Mouse (Mus musculus): Measurements from ENCODE around the gene Ccdc3.
"Not testable (repeated sequence)": the region's sequence is repeated elsewhere in the genome, so short reads cannot be mapped to it uniquely, and the experiment has no call there.

Ccdc3 gene

DNA sequence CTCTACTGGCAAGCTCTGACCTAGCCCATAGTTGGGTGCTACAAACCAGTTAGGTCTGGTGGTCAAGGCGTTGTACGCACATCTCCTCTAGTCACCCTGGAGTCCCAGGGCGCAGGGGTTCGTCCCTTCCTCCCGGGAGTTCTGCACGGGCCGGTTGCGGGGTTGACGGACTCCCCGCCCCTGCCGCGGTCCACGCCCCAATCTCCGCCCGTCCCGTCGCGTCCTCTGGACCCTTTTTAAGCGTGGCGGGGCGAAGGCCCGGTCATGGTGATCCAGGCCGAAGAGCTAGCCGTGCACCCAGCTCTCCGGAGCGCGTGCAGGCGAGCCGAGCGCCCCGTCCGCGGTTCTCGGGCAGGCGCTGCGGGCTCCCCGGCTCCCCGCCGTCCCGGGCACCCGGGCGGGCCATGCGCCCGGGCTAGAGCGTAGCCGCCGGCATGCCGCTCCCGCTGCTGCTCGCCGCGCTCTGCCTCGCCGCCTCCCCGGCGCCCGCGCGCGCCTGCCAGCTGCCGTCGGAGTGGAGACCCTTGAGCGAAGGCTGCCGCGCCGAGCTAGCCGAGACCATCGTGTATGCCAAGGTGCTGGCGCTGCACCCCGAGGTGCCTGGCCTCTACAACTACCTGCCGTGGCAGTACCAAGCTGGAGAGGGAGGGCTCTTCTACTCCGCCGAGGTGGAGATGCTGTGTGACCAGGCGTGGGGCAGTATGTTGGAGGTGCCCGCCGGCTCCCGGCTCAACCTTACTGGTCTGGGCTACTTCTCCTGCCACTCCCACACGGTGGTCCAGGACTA, at the start of gene Ccdc3:
Gene Ccdc3 (plus strand): TSS at position 277 of the 787 bp plus-strand sequence.
- no peak for DNase-seq (ENCODE audit: low spot score in 2 of 2)

DNA sequence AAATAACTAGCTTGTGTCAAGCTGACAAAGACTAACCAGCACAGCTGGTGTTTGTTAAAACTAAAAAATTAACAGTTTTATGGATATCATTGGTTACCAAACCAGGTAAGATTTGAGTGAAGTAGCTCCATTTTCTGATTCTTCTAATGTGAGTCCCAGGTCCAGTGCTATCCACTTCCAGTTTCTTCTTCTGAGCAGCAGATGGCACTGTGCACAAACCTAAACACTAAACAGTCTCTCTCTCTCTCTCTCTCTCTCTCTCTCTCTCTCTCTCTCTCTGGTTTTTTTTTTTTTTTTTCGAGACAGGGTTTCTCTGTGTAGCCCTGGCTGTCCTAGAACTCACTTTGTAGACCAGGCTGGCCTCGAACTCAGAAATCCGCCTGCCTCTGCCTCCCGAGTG, 47.2 kb upstream of the Ccdc3 start:
- not testable (repeated sequence) for DNase-seq (ENCODE audit: low spot score in 2 of 2)

DNA sequence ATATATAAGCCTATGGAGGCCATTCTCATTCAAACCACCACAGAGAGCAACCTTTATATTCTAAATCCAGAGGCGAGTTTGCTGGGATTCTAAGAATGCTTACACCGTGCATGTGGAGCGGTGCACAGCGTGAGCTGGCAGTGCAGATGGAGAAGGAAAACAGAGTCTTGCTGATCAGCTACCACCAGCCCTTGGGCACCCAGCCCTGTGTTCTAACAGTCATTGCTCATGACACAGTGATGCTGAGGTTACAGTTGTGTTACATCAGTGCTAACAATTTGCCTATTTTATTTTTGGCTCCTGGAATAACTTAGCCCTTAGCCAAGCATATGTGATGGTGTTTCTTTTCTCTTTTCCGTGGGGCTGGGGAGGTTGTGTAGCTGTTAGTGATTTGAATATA, 42.7 kb upstream of the Ccdc3 start:
- DNase-seq (ENCODE audit: low spot score in 2 of 2), result no peak

DNA sequence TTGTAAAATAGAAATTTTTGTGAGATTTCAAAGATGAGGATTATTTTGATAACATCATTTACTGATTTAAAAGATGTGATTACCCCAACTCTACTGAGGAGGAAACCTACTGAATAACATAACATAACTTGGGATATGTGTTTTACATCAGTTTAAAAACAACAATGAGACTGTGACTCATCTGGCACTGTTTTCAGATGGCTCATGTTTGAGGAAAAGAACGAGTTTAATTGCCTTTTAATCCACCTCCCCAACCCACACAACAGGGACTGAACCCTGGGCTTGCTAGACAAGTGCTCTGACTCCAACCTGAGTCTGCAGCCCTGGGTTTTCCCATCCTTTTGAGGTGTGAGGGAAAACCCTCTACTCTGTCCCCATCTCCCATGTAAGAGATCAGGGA, 42.3 kb upstream of the Ccdc3 start:
- DNase-seq (ENCODE audit: low spot score in 2 of 2), result no peak

DNA sequence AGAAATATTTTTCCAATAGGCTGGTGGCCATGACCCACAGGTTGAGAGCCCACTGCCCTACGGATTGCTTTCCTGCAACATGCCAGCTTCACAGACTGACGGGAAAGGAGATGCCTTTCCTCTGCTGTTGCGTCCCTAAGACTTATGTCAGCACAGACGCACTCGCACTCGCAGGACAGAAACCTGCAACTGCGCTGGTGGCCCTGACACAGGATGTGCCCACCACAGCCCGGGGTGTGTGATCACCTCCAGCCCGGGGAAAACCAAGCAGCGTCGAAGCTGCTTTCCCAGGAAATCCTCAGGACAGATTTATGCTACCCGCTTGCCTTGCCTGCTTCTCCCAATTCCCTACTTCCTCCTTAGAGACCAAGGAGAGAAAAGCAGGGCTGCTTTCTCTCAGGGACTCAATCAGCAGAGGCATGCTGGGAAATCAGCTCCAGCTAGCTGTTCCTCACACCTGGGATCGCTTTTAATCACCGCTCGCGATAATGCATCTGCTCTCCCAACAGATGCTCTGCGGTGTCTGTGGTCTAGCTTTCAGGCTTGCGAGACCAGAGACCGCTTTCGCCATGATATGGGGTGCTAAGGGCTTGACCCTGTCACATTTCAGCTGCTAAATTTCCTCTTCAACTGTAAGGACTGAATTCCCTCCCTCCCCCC, 39.7 kb upstream of the Ccdc3 start:
- no peak for DNase-seq (ENCODE audit: low spot score in 2 of 2)

DNA sequence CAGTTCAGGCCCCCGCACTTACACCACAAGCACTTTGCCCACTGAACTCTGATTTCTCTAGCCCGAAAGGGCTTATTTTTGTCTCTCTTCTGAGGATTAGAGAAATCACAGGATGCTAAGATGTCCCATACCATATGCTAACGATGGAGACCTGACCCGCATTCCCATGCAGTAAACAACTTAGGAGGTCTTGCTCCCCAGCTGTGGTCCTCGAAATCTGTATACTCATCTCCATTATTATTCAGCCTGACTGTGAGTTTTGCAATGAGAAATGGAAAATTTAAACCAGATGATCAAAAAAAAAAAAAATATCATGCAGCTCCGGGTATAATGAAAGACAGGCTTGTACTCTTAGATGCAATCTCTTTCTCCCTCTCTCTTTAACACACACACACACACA, 38.4 kb upstream of the Ccdc3 start:
- no peak for DNase-seq (ENCODE audit: low spot score in 2 of 2)

DNA sequence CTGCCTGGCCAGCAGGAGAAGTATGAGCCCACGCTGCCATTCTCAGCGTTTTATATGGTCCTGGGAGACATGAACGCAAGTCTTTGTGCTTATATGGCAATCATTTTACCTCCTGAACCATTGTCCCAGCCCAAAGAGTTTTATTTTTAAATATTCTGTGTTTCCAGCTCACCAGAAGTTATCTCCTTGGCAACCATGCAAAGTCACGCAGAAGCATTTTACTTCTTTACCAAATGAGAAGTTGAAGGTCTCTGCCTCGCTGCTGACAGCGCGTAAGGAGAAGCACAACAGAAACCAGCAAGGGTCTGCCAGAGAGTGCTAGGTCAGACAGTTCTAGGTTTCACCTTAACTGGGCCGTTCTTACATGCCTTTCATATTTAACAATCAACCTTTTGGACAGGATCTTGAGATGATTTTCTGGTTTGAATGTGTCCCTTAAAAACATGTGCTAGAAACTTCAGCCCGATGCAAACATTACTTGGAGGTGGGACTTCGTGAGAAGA, 35.8 kb upstream of the Ccdc3 start:
- DNase-seq (ENCODE audit: low spot score in 2 of 2), result no peak

DNA sequence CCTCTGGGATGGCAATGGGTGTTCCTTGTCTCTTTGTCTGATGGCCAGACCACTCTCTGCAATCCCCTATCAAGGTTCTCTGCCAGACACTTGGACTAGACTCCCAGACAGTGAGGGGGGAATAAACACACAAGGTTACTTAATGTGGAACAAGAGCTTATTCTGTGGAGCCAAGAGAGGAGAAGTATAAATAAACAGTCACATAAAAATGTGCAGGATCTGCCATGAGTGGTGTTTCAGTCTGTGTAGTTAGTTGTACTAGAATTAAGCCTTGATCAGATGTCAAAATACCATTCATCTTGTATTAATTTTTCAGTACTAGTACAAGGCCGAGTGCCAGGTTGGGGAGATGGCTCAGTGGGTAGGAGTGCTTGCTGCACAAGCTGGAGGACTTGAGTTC, 34.7 kb upstream of the Ccdc3 start:
- DNase-seq (ENCODE audit: low spot score in 2 of 2), result no peak

DNA sequence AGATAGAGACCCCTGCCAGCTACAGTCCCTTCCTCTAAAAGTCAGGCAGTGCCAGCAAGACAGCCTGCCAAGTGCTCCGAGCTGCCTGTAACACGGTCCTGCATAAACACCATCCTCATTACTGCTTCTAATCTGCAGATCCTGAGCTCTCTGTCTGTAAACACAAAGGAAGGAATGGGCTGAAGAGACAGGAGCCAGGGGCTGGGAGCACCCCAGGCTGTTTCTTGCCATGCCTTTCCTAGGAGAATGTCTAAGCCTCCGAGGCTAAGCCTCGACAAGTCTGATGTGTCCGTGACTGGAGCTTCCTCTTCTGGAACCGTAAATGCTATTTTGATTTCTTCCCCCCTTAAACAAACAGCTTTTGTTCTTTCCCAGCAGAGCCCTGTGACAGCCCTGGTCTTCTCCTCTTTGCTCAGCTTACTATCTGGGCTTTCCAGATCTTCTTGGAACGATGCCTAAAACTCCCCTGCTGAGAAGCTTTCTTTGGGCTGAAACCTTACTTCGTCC, 24.7 kb upstream of the Ccdc3 start:
- no peak for DNase-seq (ENCODE audit: low spot score in 2 of 2)

DNA sequence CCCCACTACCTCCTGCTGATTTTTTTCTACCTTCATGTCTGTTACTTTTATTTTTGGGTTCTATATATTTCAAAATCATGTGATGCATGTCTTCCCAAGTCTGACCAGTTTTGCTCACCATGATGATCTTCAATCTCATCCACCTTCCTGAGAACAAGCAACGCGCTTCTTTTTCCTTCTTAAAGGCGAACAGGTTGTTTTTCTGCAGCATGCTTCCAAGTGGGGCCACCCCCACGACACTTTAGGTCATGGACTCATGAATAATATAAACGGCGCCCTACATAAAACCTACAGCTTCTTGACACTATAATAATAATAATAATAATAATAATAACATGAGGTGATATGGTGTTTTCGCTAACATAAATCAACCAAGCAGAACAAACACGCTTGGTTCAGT, 23.2 kb upstream of the Ccdc3 start:
- DNase-seq (ENCODE audit: low spot score in 2 of 2), result no peak

DNA sequence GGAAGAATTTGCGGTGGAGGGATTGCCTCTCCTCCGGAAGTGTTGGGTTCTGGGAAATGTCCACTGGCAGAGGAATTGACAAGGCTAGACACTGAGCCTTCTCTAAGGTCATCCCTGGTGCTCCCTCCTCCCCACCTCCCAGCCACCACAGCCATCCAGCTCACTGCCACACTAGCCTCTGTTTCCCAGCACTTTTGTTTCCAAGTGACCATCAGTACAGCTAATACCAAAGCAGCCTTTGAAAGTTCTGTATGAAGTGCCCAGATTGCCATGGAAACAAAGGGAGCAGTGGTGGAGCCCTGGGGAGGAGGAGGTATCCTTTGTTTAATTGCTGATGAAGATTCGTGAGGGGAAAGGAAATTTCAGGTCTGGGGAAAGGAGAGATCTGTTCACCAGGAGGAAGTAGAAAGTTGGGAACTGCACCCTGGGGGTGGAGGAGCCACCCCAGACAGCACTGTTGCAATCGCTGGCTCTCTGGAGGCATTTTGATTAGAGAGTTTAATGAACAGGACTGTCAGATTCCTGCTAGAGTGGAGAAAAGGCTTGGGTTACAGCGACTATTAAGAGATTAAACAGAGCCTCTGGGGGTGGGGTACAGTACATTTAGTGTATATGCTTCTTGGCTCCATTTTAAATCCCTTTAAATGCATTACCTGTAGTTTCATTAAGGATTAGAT, 20.6 kb upstream of the Ccdc3 start:
- no peak for DNase-seq (ENCODE audit: low spot score in 2 of 2)

DNA sequence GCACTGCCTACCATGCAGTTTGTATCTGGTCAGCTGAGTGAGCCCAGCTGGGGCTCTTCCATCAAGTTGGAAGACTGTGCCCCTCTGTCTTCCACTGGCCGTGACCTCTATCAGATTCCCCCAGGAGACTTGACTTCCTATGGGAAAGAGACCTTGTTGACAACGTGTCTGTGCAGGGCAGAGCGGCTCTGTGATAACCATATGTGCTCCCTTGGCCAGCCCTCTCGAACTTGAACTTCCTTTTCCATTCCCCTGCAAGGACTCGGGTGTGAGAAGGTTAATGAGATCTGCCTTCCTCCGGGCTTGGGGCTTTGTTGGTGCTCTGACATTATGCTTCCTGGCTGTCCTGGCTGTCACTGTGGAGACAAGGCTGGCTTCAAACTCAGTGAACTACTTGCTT, 12.1 kb upstream of the Ccdc3 start:
- no peak for DNase-seq (ENCODE audit: low spot score in 2 of 2)

DNA sequence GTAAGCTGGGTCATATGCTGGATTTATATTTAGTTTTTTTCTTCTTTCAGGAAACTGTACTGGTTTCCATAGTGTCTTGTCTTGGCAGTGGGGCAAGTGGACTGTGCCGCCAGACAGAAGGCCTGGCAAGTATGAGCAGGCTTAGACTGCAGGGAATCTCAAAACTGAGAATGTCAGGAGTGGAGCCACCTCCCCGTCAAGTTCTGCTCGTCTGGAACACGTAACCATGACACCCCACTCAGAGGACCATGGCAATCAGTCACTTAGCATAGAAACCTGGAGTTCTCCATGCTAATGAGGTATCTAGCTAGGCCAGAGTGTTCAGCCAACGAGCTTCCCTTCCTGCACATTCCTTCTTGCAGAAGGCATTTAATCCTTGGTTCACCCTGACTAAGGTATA, 10.2 kb upstream of the Ccdc3 start:
- DNase-seq (ENCODE audit: low spot score in 2 of 2), result no peak

DNA sequence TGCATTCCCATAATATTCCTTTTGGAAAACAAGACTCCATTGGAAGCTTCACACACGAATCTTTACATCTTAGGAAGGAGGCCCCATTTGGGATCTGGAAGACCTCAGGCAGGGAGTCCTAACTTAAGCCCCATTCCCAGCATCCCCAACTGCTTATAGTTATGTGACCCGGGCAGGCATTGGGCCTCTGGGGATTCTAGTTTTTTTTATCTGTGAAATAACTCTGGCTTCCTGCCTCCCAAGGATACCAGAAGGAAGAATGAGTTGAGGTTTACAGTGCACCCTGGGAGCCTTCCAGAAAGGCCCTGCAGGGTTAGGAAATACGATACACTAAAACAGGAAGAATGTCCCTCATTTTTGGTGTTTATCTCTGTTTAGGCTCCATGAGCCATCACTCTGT, 8.5 kb upstream of the Ccdc3 start:
- DNase-seq (ENCODE audit: low spot score in 2 of 2), result no peak

DNA sequence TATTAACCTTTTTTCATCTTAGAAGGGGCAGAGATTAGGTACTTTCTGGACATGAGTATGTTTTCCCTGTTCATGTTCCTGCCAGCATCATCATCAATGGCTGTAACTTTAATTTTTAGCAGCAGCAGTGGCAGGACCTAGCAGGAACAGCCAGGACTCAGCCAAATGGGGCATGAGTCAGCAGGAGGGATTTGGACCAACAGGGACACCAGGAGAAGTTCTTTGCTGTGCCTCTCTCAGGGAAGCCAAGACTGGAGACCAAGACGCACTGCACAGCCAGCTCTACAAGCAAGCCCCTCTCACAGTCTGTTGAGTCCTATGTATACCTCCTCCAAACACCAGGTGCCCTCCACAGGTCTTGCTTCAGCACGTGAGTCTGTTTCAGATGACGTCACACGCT, 5.5 kb upstream of the Ccdc3 start:
- no peak for DNase-seq (ENCODE audit: low spot score in 2 of 2)

DNA sequence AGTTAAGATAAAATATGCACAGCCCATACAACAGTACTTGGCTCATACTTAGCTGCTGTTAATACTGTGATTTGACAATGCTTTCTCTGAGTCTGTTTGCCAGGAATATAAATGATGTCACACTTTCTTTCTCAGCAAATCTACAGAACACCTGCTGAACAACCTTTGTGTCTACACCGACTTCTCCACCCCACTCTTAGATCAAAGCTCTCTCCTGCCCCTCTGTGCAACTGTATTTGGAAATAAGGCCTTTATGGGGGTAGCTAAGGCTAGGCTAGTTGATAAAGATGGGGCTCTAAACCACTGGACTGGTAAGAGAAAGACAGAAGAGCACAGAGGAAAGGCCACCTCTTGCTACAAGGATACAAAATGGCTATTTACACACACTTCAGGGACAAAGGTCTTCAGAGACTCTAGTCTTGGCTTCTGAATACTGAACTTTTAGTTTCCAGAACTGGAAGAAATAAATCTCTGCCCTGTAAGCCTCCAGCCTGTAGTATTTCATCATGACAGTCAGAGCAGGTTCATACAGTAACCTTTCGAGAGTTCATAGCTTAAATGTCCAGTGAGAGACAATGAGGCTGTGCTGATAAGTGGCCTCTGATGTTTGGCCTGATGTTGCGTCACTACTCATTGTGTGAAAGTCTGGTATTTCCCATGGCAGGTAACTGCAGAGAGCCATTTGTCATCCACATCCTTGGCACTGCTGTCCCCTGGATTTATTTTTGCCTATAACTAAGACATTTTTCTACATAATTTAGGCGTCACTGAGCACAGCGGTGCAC, 2.4 kb upstream of the Ccdc3 start:
- DNase-seq (ENCODE audit: low spot score in 2 of 2), result no peak

DNA sequence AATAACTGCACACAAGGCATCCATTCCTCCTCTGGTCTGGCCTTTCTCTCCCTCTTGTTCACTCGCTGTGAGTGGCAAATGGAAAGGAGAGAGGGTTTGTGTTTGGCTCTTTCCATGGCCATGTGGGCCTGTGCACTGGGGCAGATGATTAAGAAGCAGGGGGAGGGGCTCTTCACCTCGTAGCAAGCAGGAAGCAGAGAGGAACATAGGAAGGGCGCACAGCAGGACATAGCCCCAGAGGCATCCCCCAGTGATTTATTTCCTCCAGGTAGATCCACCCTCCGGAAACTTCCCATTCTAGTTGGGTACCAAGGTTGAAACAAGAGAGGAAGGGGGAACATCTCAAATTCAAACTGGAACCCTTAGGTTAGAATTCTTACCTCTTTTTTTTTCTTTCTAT, 2.4 kb downstream of the Ccdc3 start:
- no peak for DNase-seq (ENCODE audit: low spot score in 2 of 2)

DNA sequence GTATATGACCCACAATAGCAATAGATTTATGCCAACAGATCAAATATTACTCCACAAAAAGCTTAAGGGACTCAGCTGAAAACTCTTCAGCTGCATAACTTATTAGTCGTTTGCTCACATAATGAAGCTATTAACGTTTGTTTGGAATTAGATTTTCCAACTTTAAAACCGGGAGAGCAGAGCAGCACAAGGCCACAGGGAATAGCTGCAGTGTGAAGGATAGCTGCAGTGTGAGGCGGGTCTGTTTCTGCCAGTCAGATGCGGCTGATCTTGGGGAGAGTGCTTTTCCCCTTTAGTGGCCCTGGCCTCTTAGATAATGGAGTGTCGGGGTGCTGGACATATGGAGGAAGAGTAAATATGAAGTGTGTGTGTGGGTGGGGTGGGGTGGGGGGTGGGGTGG, 6.9 kb downstream of the Ccdc3 start:
- DNase-seq (ENCODE audit: low spot score in 2 of 2), result no peak

DNA sequence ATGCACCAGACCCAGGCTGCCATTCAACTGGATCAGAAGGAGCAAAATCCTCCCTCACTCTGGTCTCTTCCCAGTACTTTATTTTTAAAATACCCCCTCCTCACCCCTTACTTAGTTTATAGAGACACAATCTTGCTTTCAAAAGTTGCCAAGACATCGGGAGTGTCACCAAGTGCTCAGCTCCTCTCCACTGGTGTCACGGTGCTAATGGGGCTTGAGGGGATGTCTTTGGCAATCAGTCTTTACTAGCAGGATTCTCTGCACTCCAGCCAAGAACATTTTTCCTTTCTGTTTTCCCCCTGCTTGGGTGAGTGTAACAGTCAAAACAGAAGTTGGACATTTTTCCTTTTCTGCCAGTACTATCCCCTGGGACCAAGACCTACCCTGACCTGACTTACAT, 10.3 kb downstream of the Ccdc3 start:
- DNase-seq (ENCODE audit: low spot score in 2 of 2), result no peak

DNA sequence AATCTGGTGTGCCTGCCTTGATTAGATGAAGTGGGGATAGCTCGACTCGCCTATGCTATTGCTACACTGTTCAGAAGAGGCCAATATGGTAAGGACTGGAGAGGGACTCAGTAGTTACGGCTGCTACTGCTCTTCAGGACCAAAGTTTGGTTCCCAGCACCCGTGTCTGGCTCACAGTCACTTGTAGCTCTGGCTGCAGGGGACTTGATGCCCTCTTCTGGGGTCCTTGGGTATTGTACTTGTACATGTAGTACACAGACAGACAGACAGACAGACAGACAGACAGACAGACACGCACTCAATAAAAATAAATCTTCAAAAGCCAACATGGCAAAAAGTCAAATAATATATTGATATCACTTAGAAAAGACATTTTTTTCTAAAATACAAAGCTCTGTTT, 17.1 kb downstream of the Ccdc3 start:
- DNase-seq (ENCODE audit: low spot score in 2 of 2), result no peak

DNA sequence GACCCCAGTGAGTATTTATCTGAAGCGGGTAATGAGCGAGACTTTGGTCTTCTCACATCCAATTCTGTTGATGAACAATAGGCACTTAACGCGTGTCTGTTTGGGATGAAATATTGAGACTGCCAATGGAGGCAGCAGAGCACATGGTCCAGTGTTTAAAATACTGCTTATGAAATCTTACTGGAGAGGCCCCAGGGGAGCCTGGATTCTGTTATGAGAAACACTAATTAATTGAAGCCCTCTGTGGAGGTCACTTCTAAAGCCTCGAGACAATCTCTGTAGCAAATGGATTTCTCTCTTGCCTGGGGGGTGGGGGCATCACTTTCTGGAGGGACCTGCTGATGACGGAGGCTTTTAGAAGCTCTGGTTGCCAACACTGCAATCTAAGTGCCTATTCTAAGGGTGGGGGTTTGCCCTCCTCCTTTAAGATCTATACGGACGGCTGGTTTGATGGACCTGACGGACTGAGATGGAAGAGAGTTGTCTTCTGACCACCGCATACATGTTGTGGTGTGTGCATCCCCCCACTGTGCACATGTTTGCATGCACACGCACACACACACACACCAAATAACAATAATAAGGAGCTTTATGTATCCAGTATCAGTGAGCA, 22.8 kb downstream of the Ccdc3 start:
- no peak for DNase-seq (ENCODE audit: low spot score in 2 of 2)
